ENCODE assay signal across 8 mouse cellular contexts in the genomic region with DNA sequence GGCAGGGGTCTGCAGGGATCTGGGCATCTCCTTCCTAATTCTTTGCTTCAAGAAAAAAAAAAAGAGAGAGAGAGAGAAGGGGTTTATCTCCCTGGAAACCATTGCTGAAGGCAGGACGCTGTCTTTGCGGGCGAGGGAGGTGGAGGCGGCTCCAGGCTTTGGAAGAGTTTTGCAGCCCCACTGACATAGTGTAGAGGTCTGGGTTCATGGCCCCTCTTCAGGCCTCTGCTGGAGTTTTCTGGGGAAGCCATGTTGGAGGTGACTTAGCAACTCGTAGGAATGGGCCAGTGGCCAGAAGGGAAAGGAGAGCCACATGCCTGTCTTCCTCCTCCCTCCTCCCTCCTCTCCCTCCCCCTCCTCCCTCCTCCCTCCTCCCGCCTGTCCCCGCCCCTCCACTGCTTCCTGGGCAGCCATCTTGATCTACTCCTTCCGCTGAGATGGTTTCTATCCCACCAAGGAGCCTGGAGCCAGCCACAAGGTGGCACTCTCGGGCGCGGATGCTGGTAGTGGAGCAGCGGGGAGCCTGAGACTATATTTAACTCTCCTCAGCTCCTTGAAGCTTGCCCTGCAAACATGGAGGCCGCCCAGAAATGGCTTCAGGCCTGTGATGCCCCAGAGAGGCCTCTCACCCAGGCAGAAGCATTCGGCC. TPM values are rescaled to one million over a fixed set of nuclear protein-coding genes. Genes with fewer than 3 reads are reported as not detected.
DNase-seq lines count a peak whose midpoint lies in the region; ATAC-seq and TF ChIP-seq lines count a peak whose summit lies in the region.

No protein-coding gene starts in this region.

- H3K27me3 ChIP-seq in forebrain, postnatal 0 days (ENCODE audit: insufficient read depth, low read length): no peaks in the 10 kb centered on the region
- no peaks in the 10 kb centered on the region for H3K27me3 ChIP-seq in thymus, adult 2 months (ENCODE audit: control insufficient read depth, insufficient read depth, low read length)

- peak overlapping the region; percentile 30 for H3K4me2 ChIP-seq in forebrain, postnatal 0 days (ENCODE audit: low read depth)

- H3K9ac ChIP-seq in forebrain, postnatal 0 days: no peak overlapping the region

- no peak overlapping the region for H3K4me3 ChIP-seq in forebrain, postnatal 0 days (ENCODE audit: low read depth, low read length)
- H3K4me3 ChIP-seq in layer of hippocampus, adult 2 months: no peak overlapping the region
- H3K4me3 ChIP-seq in lung, adult 2 months (replicated peaks; ENCODE audit: extremely low read depth, low read depth, low read length): no peak overlapping the region
- no peak overlapping the region for H3K4me3 ChIP-seq in thymus, adult 2 months (ENCODE audit: control insufficient read depth, insufficient read depth, low read length)

- no peak for TF ChIP-seq POLR2A in lung, adult 2 months (IDR thresholded peaks at IDR 0.05; ENCODE audit: borderline replicate concordance, extremely low read depth, low read depth, low read length)
- TF ChIP-seq POLR2A in thymus, adult 2 months (IDR thresholded peaks at IDR 0.05; ENCODE audit: control insufficient read depth, extremely low read depth, insufficient read depth, low read length, poor library complexity): no peak

- no peaks in the 10 kb centered on the region for H3K4me1 ChIP-seq in forebrain, postnatal 0 days (ENCODE audit: insufficient read depth)
- H3K4me1 ChIP-seq in lung, adult 2 months (ENCODE audit: control insufficient read depth, insufficient read depth, low read length): no peaks in the 10 kb centered on the region
- peaks cover 3% of the 10 kb centered on the region for H3K4me1 ChIP-seq in thymus, adult 2 months (replicated peaks; ENCODE audit: control insufficient read depth, insufficient read depth, low read length)

- peak; percentile 81 for TF ChIP-seq CTCF in forebrain, postnatal 0 days (IDR thresholded peaks at IDR 0.05; ENCODE audit: low read depth)
- peak; percentile 75 for TF ChIP-seq CTCF in layer of hippocampus, adult 2 months (conservative IDR thresholded peaks at IDR 0.05)
- peak; percentile 53 for TF ChIP-seq CTCF in lung, adult 2 months (IDR thresholded peaks at IDR 0.05; ENCODE audit: insufficient read depth, low read length)
- peak; percentile 60; the same call in 1 of the 2 replicates for TF ChIP-seq CTCF in thymus, adult 2 months (IDR thresholded peaks at IDR 0.05; ENCODE audit: borderline replicate concordance, control insufficient read depth, extremely low read depth, insufficient read depth, low read length, poor library complexity)

- peak; percentile 93 for ATAC-seq in forebrain, postnatal 0 days

- 14% methylated on average over 12 of the region's 14 CpGs for WGBS in forebrain, postnatal 0 days
- 26% methylated on average over 14 of the region's 14 CpGs for WGBS in lung, adult 2 months
- 43% methylated on average over 13 of the region's 14 CpGs for WGBS in thymus, adult 2 months

- H3K27ac ChIP-seq in forebrain, postnatal 0 days (ENCODE audit: low read depth, low read length): peak overlapping the region; percentile 59; the same call in 1 of the 2 replicates
- H3K27ac ChIP-seq in layer of hippocampus, adult 2 months: no peak overlapping the region
- no peak overlapping the region for H3K27ac ChIP-seq in thymus, adult 2 months (ENCODE audit: control insufficient read depth, insufficient read depth, low read length)

- DNase-seq in ES-CJ7 (ENCODE audit: low read depth, low spot score): peak; percentile 96
- DNase-seq in cerebellum, adult 18-20 months: peak; percentile 56
- DNase-seq in forebrain, postnatal 0 days: peak; percentile 92
- DNase-seq in heart, postnatal 4 days: peak; percentile 96
- peak; percentile 82 to 88 for DNase-seq in layer of hippocampus, adult 2 months (ENCODE audit: low spot score in 2 of 2)
- peak; percentile 77 for DNase-seq in lung, adult 2 months
- peak; percentile 82 for DNase-seq in ovary, adult 18-20 months (ENCODE audit: low spot score)
- DNase-seq in thymus, adult 2 months: peak; percentile 75

- H3K36me3 ChIP-seq in forebrain, postnatal 0 days (ENCODE audit: insufficient read depth): no peaks in the 10 kb centered on the region
- no peaks in the 10 kb centered on the region for H3K36me3 ChIP-seq in thymus, adult 2 months (ENCODE audit: control insufficient read depth, insufficient read depth, low read length)

- H3K9me3 ChIP-seq in forebrain, postnatal 0 days (ENCODE audit: low read length): no peaks in the 10 kb centered on the region

RNA-seq across cellular contexts. Expression of a gene that starts 47.5 kb away (rescaled TPM):
- total RNA-seq in forebrain, postnatal 0 days (2014; rRNA removed): 4.2 and 5.3 TPM in 2 replicates
- polyA plus RNA-seq in forebrain, postnatal 0 days (2015; fragmentation: Nextera tagmentation; extraction: Ambion mirVana): 2.8 and 4.1 TPM in 2 replicates
- total RNA-seq in heart, postnatal 4 days (2021): 1 to 10 TPM; 4.0 to 4.5 TPM
- 1 to 10 TPM; 3.6 to 4.3 TPM for total RNA-seq in layer of hippocampus, adult 2 months (2021)
- 51.6 and 60.1 TPM in 2 replicates for polyA plus RNA-seq in lung, adult 2 months (2012; rRNA removed)
- polyA plus RNA-seq in thymus, adult 2 months (2012; rRNA removed): 3.4 and 4.2 TPM in 2 replicates
